Mouse (Mus musculus) bone marrow macrophage, adult 2 months (primary cell): ENCODE results near the gene Gm20388. TPM values are rescaled to one million over a fixed set of nuclear protein-coding genes. Genes with fewer than 3 reads are reported as not detected.
"Not testable (repeated sequence)": the region's sequence is repeated elsewhere in the genome, so short reads cannot be mapped to it uniquely, and the experiment has no call there.

ENCODE experiments used
- H3K27ac ChIP-seq: 2 replicates; pipeline ENCODE4 v1.5.1; 2012; ENCODE audit warnings: low read depth, low read length; ENCODE audit not compliant: insufficient read depth
- H3K4me1 ChIP-seq: 2 replicates; pipeline ENCODE4 v1.6.1; 2012; ENCODE audit warnings: low read length; ENCODE audit not compliant: control insufficient read depth, insufficient read depth
- H3K4me3 ChIP-seq: 2 replicates; pipeline ENCODE4 v1.5.1; 2012; ENCODE audit warnings: mild to moderate bottlenecking, low read length, moderate library complexity; ENCODE audit not compliant: insufficient read depth
- CTCF ChIP-seq: IDR thresholded peaks from 2 replicates; pipeline ENCODE4 v1.5.1; 2012; ENCODE audit warnings: low read depth, mild to moderate bottlenecking, low read length, moderate library complexity
- POLR2A ChIP-seq: IDR thresholded peaks from 2 replicates; pipeline ENCODE4 v1.6.1; 2012; ENCODE audit warnings: mild to moderate bottlenecking, low read depth, low read length, borderline replicate concordance
- polyA plus RNA-seq: library from polyadenylated mRNA; stranded (reverse); fragments of >200 nt; gene quantifications from 2 replicates; pipeline ENCODE4 v1.2.4, GENCODE M21; 2012; ENCODE audit not compliant: missing spikeins, insufficient read depth, insufficient read length

The Gm20388 gene
- polyA plus RNA-seq, 1 experiment = 32.7 TPM

DNA sequence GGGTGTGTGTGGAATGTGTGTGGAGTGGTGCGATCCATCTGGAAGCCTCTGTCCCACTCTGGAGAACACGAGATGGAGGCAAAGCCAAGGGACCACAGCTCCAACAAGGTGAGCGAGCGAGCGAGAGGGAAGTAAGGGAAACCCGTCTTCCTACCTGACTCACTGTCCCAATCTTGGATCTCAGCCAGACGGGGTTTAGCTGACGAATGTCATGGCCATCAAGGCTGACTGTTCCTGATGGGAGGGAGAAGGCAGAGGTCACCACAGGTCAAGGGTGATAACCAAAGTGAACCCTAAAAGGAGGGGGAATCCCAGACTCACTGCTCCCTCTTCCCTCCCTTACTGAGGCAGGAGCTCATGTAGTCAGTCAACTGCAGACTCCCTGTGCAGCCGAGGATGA lies 4049.4 kb downstream of the Gm20388 start:
- no peaks in the 10 kb centered on the region for H3K4me1 ChIP-seq
- no peak overlapping the region for H3K27ac ChIP-seq
- no peak overlapping the region for H3K4me3 ChIP-seq
- TF ChIP-seq CTCF (no peak), POLR2A (no peak)

DNA sequence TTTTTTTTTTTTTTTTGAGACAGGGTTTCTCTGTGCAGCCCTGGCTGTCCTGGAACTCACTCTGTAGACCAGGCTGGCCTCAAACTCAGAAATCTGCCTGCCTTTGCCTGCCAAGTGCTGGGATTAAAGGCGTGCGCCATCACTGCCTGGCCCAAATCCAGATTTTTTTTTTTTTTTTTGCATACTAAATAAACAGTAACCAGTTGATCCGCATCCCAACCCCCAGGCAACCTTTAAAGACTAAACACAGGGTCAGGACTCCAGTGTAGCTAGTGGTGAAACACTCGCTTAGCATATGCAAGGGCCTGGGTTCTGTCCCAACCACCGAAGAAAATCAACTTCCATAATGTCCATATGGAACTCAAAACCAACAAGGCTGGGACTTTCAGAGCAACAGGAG lies 4049.9 kb downstream of the Gm20388 start:
- not testable (repeated sequence) for H3K4me3 ChIP-seq, H3K4me1 ChIP-seq, H3K27ac ChIP-seq

DNA sequence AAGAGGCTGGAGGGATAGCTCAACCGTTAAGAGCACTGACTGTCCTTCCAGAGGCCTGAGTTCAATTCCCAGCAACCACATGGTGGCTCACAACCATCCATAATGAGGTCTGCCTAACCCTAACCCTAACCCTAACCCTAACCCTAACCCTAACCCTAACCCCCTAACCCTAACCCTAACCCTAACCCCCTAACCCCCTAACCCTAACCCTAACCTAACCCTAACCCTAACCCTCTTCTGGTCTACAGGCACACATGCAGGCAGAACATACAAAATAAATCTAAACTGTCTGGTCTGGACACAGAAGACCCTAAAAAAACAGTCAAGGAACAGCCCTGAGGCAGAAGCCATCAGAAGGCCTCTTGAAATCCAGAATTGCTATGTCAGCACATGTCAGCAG lies 4050.7 kb downstream of the Gm20388 start:
- H3K4me3 ChIP-seq = no peak overlapping the region
- no peaks in the 10 kb centered on the region for H3K4me1 ChIP-seq
- TF ChIP-seq CTCF = no peak
- no peak for TF ChIP-seq POLR2A
- no peak overlapping the region for H3K27ac ChIP-seq

DNA sequence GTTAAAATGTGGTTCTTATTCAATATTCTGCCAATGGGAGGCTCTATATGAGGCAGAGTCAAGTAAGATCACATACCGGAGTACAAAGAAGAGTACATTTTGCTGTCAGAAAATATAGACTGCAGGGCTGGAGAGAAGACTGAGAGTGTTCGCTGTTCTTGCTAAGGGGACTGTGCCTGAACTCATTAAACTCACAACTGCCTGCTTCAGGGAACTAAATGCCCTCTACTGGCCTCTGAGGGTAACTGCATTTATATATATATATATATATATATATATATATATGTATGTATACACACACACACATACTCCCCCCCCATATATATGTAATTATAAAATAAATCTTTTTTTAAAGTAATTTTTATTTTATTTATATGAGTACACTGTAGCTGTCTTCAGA lies 4056.3 kb downstream of the Gm20388 start:
- H3K4me3 ChIP-seq = no peak overlapping the region
- H3K4me1 ChIP-seq = no peaks in the 10 kb centered on the region
- no peak for TF ChIP-seq CTCF
- no peak for TF ChIP-seq POLR2A
- H3K27ac ChIP-seq = no peak overlapping the region

DNA sequence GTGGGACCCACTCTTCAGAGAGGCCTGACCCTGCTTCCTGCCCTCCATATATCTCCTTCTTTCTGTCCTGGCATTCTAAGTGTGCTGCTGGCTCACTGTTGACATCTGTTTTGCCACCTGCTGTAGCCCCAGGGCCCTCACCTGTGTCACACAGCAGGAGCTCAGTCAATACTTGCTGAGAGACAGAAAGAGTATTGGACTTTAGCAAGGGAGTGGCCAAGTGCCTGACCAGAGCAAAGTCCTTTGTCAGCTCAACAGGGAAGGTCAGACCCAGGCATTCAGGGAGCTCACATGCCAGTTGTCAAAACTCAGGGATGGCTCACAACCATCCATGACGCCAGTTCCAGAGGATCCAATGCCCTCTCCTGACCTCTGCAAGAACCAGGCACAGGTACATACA lies 4062.9 kb downstream of the Gm20388 start:
- no peak overlapping the region for H3K4me3 ChIP-seq
- TF ChIP-seq CTCF (no peak), POLR2A (no peak)
- H3K4me1 ChIP-seq = peaks cover 6% of the 10 kb centered on the region
- no peak overlapping the region for H3K27ac ChIP-seq

DNA sequence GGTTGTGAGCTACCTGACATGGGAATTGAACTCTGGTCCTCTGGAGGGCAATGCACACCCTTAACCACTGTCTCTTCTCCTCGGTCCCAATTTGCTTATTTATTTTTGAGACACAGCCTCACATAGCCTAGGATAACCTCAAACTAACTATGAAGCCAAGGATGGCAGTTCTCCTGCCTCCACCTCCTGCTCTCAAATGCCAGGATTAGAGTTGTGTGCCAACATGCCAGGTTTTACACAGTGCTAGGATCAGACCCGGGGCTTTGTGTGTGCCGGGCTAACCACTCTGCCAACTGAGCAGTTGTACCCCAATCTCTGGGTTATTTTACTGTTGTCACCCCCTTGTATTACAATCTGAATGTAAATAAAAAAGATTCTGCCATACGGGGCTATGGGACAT lies 4066.9 kb downstream of the Gm20388 start:
- Histone ChIP-seq H3K4me1 (peaks cover 16% of the 10 kb centered on the region), H3K27ac (no peak overlapping the region), H3K4me3 (no peak overlapping the region)
- no peak for TF ChIP-seq CTCF
- TF ChIP-seq POLR2A = no peak

DNA sequence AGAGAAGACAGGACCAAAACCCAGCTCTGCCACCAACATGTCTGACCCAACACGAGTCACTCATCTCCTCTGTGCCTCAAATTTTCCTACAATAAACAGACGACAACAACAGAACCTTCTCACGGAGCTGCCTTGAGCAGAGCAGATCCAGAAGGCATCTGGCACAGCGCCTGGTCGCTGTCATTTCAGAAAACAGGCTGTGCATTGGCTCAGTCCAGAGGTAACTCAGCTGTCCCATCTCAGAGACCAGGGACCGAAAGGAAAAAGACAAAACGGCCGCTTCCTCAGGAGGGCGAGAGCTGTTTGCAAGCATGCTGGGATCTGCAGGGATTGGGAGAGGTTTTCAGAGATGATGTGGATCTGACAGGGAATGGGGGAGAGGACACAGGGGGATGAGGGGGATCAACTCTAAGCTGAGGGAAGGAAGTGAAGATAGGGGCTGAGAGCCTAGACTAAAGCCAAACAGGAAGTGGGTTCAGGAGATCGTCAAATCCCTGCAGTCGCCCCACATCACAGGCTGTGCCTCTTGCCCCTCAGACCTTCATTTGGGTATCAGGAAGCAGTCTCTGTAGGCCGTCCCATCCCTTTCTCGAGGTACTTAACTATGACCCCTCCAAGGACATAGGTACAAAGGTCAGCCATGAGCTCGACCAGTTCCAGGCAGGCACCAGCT lies 4067.7 kb downstream of the Gm20388 start:
- no peak overlapping the region for H3K27ac ChIP-seq
- H3K4me1 ChIP-seq = peaks cover 16% of the 10 kb centered on the region
- TF ChIP-seq POLR2A = no peak
- no peak for TF ChIP-seq CTCF
- H3K4me3 ChIP-seq = no peak overlapping the region

DNA sequence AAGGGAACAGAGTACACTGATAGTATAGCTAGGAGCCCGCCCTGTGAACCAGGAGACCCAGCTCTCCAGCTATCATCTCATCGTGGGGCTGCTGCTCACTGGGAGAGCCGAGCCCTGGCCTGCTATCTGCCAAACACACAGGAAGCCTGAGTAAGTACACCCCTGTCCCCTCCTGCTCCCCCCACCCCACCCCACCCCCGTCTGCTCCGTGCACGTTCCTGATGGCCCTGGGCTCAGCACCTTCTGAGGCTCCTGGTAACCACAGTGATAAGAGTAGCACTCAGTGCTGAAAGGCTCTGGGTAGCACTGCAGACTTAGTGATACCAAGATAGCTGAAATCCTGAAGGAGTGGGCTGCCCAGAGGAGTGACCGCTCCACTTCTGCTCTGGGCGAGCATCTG lies 4068.3 kb downstream of the Gm20388 start:
- TF ChIP-seq POLR2A (no peak), CTCF (no peak)
- Histone ChIP-seq H3K27ac (no peak overlapping the region), H3K4me1 (peaks cover 20% of the 10 kb centered on the region), H3K4me3 (no peak overlapping the region)

DNA sequence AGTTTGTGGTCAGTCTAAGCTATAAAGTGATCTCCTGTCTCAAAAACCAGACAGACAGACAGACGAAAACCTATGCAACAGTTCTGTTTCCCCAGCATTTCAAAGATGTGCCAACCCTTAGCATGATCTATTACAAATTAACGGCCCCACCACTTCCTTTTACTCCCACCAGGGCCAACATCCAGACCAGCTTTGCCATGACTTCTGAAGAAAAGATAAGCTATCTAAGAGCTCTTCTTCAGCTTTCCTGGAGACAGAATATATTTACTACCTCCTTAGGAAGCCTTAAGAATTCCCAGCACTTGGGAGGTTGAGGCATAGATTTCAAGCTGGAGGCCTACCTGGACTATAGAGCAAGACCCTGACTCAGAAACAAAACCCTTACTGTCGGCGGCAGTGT lies 4069.6 kb downstream of the Gm20388 start:
- no peak overlapping the region for H3K4me3 ChIP-seq
- TF ChIP-seq CTCF (no peak), POLR2A (no peak)
- no peak overlapping the region for H3K27ac ChIP-seq
- H3K4me1 ChIP-seq = peaks cover 23% of the 10 kb centered on the region

DNA sequence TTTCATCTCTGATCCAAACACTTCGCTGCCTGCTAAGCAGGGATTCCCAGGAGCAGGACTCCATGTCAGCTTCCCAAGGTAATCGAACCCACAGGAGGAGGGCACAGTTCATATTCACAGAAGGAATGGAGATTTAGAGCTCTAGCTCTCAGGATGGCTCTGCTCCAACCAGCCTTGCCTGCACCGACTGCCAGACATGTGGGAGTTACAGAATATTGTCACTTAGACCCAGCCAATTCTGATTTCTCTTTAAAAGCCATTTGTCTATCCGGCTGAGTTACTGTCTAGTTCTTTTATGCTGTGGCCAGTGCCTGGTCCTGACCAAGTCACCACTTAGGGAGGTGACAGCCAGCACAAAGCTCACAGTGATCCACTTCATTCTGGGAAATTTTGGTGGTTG lies 4071.0 kb downstream of the Gm20388 start:
- Histone ChIP-seq H3K4me3 (0 out of 2 replicates have a peak overlapping the region, but pooled peaks have one; percentile 2), H3K27ac (no peak overlapping the region), H3K4me1 (peaks cover 23% of the 10 kb centered on the region)
- TF ChIP-seq CTCF = no peak
- TF ChIP-seq POLR2A = no peak

DNA sequence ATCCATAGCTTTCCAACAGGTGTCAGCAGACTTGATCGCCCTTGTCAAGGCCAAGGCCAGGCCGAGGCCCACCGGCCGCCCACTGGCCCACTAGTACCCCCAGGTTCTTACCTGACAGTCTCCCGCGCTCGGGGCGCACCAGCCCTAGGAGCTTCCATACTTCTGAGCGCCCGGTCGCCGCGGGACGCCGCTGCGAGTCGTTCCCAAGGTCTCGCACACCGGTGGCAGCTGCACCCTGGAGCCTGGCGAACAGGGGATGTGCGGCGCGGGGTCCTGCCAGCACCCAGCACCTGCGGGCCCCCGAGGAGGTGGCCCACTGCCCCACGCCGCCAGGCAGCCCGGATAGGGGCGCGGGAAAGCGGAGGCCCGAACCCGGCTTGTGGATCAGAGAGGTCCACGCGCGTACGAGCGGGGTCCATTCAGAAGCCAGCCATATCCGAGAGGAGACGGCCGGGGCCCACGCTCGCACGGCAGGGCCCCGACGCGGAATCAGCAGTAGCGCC lies 4071.7 kb downstream of the Gm20388 start:
- Histone ChIP-seq H3K4me1 (peaks cover 23% of the 10 kb centered on the region), H3K4me3 (peak overlapping the region; percentile 95), H3K27ac (0 out of 2 replicates have a peak overlapping the region, but pooled peaks have one; percentile 27)
- TF ChIP-seq POLR2A = no peak
- no peak for TF ChIP-seq CTCF
